Mouse (Mus musculus) gastrocnemius, postnatal 36 days (tissue): Measurements from ENCODE around the gene Tas1r3. TPM values are rescaled to one million over a fixed set of nuclear protein-coding genes. Genes with fewer than 3 reads are reported as not detected.
A peak's percentile ranks its signal among the peaks of the same experiment; 100 is the strongest.

Experiments
- DNase-seq, 2 experiments: peaks; one replicate each; pipeline ENCODE4 v3.0.0; 2022
- intact Hi-C: fragments of 180-260 bp; cut with DNase I; formaldehyde crosslinking; loops from one replicate; pipeline ENCODE4 v1.15.1; 2025
- long read RNA-seq, 2 experiments: library from polyadenylated mRNA; stranded (forward); transcript quantifications; one replicate each; pipeline ENCODE4 v2.0.0; 2021
- total RNA-seq, 2 experiments: library from RNA; stranded (reverse); gene quantifications; 2 replicates each; pipeline ENCODE4 v1.2.3; 2021

The Tas1r3 gene
- under 1 TPM in 1 of 2 experiments, not detected in 1; 0.07 TPM for total RNA-seq
- long read RNA-seq, experiment 1, result 0 reads
- long read RNA-seq, experiment 2, partial matches to known transcripts, result 0 of 1 reads
- long read RNA-seq, experiment 2, other reads (novel, unspliced or antisense), result 1 of 1 reads

- no peak for DNase-seq
- intact Hi-C loops, result no loop called here
Measured at GRCm38 (mm10) chr4:155863001-155863400, at the start of gene Tas1r3. Gene Tas1r3 (minus strand): TSS chr4:155863362.

- DNase-seq, result no peak
- intact Hi-C loops, result no loop called here
Measured at GRCm38 (mm10) chr4:155908751-155909150, 45.6 kb upstream of the Tas1r3 start.

GRCm38 (mm10) chr4:155908281-155908680, 45.1 kb upstream of the Tas1r3 start:
- DNase-seq, result no peak
- intact Hi-C loops, result no loop called here

GRCm38 (mm10) chr4:155907003-155907402, 43.8 kb upstream of the Tas1r3 start:
- no peak for DNase-seq
- intact Hi-C loops, result no loop called here

- DNase-seq, result no peak
- intact Hi-C loops, result no loop called here
Measured at GRCm38 (mm10) chr4:155906125-155906524, 43.0 kb upstream of the Tas1r3 start.

- no peak for DNase-seq
- intact Hi-C loops, result no loop called here
Measured at GRCm38 (mm10) chr4:155905634-155906033, 42.5 kb upstream of the Tas1r3 start.

GRCm38 (mm10) chr4:155904318-155905102, 41.3 kb upstream of the Tas1r3 start:
- DNase-seq, result no peak
- intact Hi-C loops, result no loop called here

- no peak for DNase-seq
Measured at GRCm38 (mm10) chr4:155903246-155903645, 40.1 kb upstream of the Tas1r3 start.

GRCm38 (mm10) chr4:155901205-155901604, 38.0 kb upstream of the Tas1r3 start:
- intact Hi-C loops, result no loop called here
- DNase-seq, result no peak

More at GRCm38 (mm10) chr4:155903246-155903645, 40.1 kb upstream of the Tas1r3 start:
- intact Hi-C loops, result no loop called here

- intact Hi-C loops, result no loop called here
- DNase-seq, result no peak
Measured at GRCm38 (mm10) chr4:155899355-155899754, 36.2 kb upstream of the Tas1r3 start.

- intact Hi-C loops, result no loop called here
- DNase-seq, result no peak
Measured at GRCm38 (mm10) chr4:155898318-155898717, 35.2 kb upstream of the Tas1r3 start.

GRCm38 (mm10) chr4:155896461-155896860, 33.3 kb upstream of the Tas1r3 start:
- DNase-seq, result no peak
- intact Hi-C loops, result no loop called here

- no peak for DNase-seq
- intact Hi-C loops, result no loop called here
Measured at GRCm38 (mm10) chr4:155895826-155896225, 32.7 kb upstream of the Tas1r3 start.

GRCm38 (mm10) chr4:155895216-155895615, 32.1 kb upstream of the Tas1r3 start:
- intact Hi-C loops, result no loop called here

GRCm38 (mm10) chr4:155894311-155894881, 31.2 kb upstream of the Tas1r3 start:
- peak; percentile 81 to 82 for DNase-seq
- intact Hi-C loops, result loop anchor here (5.0 kb wide), 1 partner anchor 48 kb away; the partner anchor contains the start of gene Ube2j2

More at GRCm38 (mm10) chr4:155895216-155895615, 32.1 kb upstream of the Tas1r3 start:
- peak in 1 of 2 experiments; percentile 67 for DNase-seq

GRCm38 (mm10) chr4:155893212-155893690, 30.1 kb upstream of the Tas1r3 start:
- intact Hi-C loops, result loop anchor here (5.0 kb wide), 1 partner anchor 49 kb away; the partner anchor contains the start of gene Ube2j2
- DNase-seq, result no peak

- no peak for DNase-seq
- intact Hi-C loops, result loop anchor here (5.0 kb wide), 1 partner anchor 50 kb away; the partner anchor contains the start of gene Ube2j2
Measured at GRCm38 (mm10) chr4:155892438-155893211, 29.5 kb upstream of the Tas1r3 start.

- intact Hi-C loops, result loop anchor here (5.0 kb wide), 1 partner anchor 50 kb away; the partner anchor contains the start of gene Ube2j2
- DNase-seq, result peak; percentile 78 to 86
Measured at GRCm38 (mm10) chr4:155892017-155892416, 28.9 kb upstream of the Tas1r3 start.

- intact Hi-C loops, result loop anchor here (5.0 kb wide), 1 partner anchor 51 kb away; the partner anchor contains the start of gene Ube2j2
- DNase-seq, result peak; percentile 95 to 97
Measured at GRCm38 (mm10) chr4:155891551-155892001, 28.4 kb upstream of the Tas1r3 start, which contains the start of the genes Pusl1 and Acap3. Gene Pusl1 (minus strand): TSS chr4:155891781. Gene Acap3 (plus strand): TSS chr4:155891822.

GRCm38 (mm10) chr4:155891011-155891471, 27.9 kb upstream of the Tas1r3 start:
- intact Hi-C loops, result loop anchor here (5.0 kb wide), 1 partner anchor 51 kb away; the partner anchor contains the start of gene Ube2j2
- DNase-seq, result no peak
